Mouse (Mus musculus): ENCODE data around the gene Lrrc19.

DNA sequence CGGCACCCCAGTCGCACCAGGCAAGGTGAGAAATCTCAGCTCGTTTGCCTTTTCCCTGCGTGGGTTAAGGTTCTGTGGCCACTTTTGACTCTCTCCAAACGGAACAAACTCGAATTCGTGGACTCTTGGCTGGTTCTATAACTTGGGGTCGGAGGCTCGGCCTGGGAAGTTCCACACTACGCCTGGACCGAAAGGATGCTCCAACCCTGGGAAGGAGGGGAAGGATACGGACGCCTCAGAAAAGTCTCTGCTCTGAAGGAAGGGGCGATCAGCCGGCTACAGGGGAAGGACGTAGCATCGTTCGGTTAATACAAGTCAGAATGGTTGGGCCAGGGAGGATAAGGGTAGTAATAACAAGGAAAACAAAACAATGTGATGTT is 35.3 kb downstream of the Lrrc19 start:
- TF ChIP-seq CTCF (IDR thresholded peaks at IDR 0.05; ENCODE audit: control insufficient read depth, insufficient read depth, insufficient replicate concordance, low read depth, low read length) (no peak), POLR2A (IDR thresholded peaks at IDR 0.05; ENCODE audit: control insufficient read depth, low read depth, low read length) (no peak)

Measured in testis, adult 2 months (tissue).